ENCODE assay signal across 19 mouse cellular contexts in genomic region chr11:51962277-51962676, GRCm38 (mm10).
"Had no signal": no experiment of that assay in that cellular context is flagged by ENCODE, and none has a peak within 500 bp of the region (broad histone marks: within the 10 kb centered on the region; RNA-seq: fewer than 3 reads in every experiment).

No protein-coding gene starts in this region.

- ATAC-seq: liver, postnatal 0 days; midbrain, embryonic 16.5 days had no signal

- DNase-seq: liver, postnatal 0 days; lung, adult 2 months; lung, postnatal 14 days; lung, postnatal 36 days; midbrain, embryonic 14.5 days; retina, postnatal 1 day; right cerebral cortex, adult 18-20 months; right cerebral cortex, postnatal 25 days; right cerebral cortex, postnatal 4 days; spleen, adult 18-20 months had no signal

- H3K4me3 ChIP-seq: liver, embryonic 15.5 days; lung, embryonic 15.5 days; megakaryocyte, embryonic 14.5 days; midbrain, embryonic 12.5 days; myocyte; neural tube, embryonic 13.5 days; neural tube, embryonic 15.5 days had no signal

- H3K27ac ChIP-seq: liver, embryonic 15.5 days; lung, embryonic 15.5 days; macrophage; midbrain, embryonic 12.5 days; neural tube, embryonic 13.5 days; neural tube, embryonic 15.5 days had no signal

- H3K36me3 ChIP-seq: liver, embryonic 15.5 days; lung, embryonic 15.5 days; midbrain, embryonic 12.5 days; neural tube, embryonic 13.5 days; neural tube, embryonic 15.5 days had no signal

- H3K4me2 ChIP-seq: liver, embryonic 15.5 days; lung, embryonic 15.5 days; midbrain, embryonic 12.5 days; neural tube, embryonic 13.5 days; neural tube, embryonic 15.5 days had no signal

- H3K9ac ChIP-seq: liver, embryonic 15.5 days; liver, postnatal 0 days; lung, embryonic 15.5 days; midbrain, embryonic 12.5 days; neural tube, embryonic 13.5 days; neural tube, embryonic 15.5 days had no signal

- H3K27me3 ChIP-seq: liver, embryonic 15.5 days; lung, embryonic 15.5 days; midbrain, embryonic 12.5 days; neural tube, embryonic 13.5 days; neural tube, embryonic 15.5 days had no signal

- H3K9me3 ChIP-seq: liver, embryonic 15.5 days; lung, embryonic 15.5 days; midbrain, embryonic 12.5 days; neural tube, embryonic 15.5 days had no signal

- H3K4me1 ChIP-seq: midbrain, embryonic 12.5 days; neural tube, embryonic 13.5 days had no signal
